Mouse (Mus musculus) retina, postnatal 1 day (tissue): ENCODE measurements around the gene Eps8l2.

Experiments
- DNase-seq: peaks from one replicate; pipeline ENCODE4 v3.0.0-alpha.2; 2012

The Eps8l2 gene

DNA sequence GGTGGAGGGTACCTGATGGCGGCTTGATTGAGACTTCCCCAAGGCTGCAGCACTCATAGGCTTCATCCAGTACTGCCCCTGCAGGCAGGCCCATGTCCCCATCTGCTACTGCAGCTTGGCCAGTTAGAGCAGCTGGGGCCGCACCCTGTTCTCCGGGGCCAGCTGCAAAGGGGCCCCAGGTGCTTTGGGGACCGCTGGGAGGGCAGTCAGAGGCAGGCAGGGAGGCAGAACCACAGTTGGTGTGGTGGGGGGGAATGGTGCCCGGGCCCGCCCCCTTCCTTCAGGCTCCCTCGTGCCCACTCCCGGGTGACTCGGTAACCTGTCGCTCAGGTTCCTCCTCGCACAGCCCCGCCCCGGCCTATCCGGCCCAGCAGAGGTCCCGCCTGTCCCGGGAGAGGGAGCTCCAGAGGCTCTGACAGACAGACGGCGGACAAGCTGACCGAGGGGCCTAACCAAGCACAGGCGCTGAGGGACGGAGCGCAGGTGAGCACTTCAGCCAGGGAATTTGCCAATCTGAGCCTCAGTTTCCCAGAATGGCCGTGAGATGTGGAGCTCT is at the start of gene Eps8l2:
Gene Eps8l2, plus strand, starts transcription at position 305 of the 556 bp plus-strand sequence.
- DNase-seq, result peak; percentile 27

DNA sequence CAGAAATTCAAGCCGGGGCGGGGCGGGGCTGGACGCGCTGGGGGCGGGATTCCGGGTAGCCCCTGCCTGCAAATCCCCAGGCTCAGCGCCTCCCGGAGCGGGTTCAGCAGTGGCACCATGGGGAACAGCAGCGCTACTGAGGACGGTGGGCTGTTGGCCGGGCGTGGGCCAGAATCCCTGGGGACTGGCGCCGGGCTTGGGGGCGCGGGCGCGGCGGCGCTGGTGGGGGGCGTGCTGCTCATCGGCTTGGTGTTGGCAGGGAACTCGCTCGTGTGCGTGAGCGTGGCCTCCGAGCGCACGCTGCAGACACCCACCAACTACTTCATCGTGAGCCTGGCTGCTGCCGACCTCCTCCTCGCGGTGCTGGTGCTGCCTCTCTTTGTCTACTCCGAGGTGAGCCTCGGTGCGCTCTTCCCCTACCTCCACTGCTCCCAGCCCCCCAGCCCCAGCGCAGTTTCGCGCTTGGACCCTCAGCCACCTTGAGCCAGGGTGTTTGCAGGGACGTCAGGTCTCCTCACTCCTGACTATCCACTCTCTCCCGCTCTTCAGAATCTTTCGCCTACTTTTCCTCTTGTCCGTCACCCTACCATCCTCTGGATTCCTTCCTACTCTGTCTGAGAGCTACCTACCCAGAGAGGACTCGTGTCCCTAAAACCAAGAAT is 46.6 kb upstream of the Eps8l2 start, which contains the start of gene Drd4:
Gene Drd4, plus strand, starts transcription at position 86 of the 662 bp plus-strand sequence.
- DNase-seq, result peak; percentile 73

DNA sequence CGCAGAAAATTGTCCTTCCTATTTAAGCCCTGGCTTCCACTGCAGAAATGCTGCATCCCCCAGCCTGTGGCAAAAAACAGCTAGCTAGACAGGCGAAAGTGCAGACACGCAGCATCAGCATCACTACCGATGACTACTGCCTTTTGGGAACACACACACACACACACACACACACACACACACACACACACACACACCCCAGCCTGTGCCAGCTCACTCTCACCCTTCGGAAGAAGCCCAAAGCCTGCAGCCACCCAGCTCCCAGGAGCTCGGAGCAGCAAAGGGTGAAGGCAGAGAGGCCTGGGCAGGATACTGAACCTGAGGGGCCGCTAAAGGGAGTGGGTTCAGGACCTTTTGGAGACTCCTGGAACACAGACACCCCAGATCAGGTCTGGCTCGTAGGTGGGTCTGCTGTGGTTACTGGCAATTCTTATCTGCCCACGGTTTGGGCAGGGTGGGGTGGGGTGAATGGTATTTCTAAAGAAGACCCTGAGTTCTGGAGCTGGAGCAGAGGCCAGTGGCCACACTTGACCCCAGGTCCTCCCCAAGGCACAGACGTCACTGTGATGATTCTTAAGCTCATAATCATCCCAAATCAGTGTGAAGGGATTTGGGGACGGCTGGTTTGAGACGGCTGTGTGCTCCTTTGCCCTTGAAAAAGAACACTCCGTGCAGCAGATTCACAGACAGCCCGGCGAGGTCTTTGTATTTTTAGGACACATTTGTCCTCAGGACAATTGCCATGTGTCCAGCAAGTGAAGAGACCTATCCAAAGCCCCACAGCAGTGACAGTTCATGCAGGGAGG is 45.9 kb upstream of the Eps8l2 start:
- DNase-seq, result peak; percentile 18

- DNase-seq, result peak; percentile 67
Measured at GRCm38 (mm10) chr7:141293852-141294471, 44.7 kb upstream of the Eps8l2 start.

DNA sequence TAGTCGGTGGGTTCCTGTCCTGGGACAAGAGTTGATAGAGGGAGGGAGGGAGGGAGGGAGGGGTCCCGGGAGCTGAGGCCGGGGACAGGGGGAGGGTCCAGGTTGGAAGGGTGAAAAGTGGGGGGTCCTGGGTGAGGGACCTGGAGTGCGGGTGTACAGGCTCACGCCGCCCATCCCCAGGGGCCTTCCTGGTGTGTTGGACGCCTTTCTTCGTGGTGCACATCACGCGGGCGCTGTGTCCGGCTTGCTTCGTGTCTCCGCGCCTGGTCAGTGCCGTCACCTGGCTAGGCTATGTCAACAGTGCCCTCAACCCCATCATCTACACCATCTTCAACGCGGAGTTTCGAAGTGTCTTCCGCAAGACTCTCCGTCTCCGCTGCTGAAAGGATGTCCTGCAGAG is 44.2 kb upstream of the Eps8l2 start:
- DNase-seq, result no peak

- DNase-seq, result no peak
Measured at GRCm38 (mm10) chr7:141297926-141298650, 40.6 kb upstream of the Eps8l2 start.

DNA sequence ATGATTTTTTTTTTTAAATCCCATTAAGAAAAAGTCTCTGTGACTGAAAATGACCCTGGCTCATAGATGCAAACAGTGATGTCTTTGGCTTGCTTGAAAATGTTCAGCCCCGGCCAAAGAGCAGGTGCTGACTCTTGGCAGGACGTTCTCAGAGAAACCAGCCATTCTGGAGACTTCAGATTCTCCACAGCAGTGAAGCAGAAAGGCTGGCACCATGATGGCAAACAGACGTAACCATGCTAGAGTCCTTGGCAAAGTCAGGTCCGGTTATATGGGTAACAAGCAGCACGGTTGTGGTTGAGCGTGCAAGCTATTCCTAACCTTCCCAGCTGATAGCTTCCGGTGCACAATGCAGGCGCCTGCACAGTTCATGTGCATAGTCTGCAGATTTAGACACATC is 39.5 kb upstream of the Eps8l2 start:
- no peak for DNase-seq

GRCm38 (mm10) chr7:141301386-141301785 is 37.3 kb upstream of the Eps8l2 start:
- no peak for DNase-seq

GRCm38 (mm10) chr7:141302702-141303268 is 35.9 kb upstream of the Eps8l2 start:
- DNase-seq, result no peak

DNA sequence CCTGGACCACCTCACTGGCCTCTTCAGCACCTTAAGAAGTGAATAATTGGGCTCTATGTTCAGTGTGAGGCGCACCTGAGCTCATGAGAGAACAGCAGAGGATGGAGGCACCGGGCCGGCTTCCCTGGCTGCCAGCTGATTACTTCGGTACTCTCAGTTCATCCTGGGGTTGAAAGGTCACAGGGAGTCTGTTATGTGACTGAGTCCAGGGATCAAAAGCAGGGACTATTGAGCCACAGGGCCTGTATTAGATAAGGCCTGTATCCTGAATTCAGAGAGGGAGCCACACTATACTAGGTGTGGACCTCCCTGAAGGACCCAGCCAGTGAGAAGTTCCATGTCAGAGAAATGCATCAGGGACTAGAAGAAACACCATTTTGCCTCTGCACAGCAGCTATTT is 34.1 kb upstream of the Eps8l2 start:
- no peak for DNase-seq

DNA sequence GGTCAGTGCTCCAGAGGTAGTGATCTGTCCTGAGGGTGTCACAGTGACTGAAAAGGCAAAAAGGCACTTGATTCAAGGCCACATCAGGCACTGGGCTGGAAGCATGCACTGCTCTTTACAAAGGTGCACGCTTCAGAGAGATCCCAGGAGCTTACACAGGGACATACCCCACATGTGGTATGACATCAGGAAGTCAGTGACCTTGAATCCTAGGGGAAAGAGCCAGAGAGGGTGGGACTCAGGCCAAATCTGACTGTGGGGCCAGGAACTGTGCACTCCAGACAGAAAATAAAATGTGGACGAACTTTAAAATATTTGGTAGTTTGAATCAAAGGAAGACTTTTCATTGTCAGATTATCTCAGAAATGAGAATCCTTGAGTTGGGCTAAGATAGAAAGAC is 24.3 kb upstream of the Eps8l2 start:
- no peak for DNase-seq

- DNase-seq, result no peak
Measured at GRCm38 (mm10) chr7:141315076-141315475, 23.6 kb upstream of the Eps8l2 start.

DNA sequence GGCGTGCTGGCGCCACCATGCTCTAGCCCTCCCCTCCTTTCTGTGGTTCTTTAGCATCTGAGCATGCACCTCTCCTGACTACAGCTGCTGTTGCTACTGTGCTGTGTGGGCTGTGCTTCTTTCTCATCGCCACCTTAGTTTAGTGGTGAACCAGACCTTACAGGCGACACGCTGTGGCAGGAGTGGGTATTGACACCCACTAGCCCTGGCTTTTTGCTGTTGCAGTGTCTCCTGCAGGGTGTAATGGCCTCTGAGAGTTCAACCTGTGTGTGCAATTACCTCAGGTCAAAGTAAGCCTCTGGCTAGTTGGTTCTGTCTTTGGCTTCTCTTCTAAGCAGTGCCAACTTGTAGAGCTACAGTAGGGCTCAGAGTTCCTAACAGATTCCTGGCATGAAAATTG is 22.7 kb upstream of the Eps8l2 start:
- peak; percentile 26 for DNase-seq

DNA sequence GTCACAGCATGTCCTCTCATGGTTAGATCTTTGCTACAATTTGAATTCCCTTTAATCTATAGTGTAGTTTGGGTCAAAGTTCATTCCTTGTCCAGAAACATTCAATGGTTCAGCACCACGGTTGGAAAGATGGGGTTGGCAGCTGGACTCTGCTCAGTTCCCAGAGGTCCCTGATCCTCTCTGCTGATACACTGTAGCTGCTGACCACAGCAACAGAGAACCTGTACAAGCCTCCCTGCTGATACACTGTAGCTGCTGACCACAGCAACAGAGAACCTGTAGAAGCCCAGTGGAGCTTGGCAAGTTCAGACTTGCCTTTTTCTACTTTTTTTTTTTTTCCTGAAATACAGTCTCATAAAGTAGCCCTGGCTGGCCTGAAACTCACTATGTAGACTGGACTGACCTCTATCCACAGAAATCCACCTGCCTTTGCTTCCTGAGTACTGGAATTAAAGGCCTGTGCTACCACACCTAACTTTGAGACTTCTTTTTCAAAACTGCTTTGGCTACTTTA is 21.0 kb upstream of the Eps8l2 start:
- DNase-seq, result no peak

DNA sequence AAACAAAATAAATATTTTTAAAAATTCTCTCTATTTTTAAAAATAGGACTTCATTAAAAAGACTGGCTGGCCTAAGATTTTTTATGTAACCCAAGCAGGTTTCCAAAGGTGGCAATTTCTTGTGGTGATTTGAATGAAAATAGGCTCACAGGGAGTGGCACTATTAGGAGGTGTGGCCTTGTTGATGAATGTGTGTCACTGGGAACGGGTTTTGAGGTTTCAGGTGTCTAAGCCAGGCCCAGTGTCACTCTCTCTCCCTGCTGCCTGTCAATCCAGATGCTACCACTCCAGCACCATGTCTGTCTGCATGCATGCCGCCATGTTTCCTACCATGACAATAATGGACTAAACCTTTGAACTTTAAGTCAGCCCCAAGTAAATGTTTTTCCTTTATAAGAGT is 19.2 kb upstream of the Eps8l2 start:
- DNase-seq, result no peak

GRCm38 (mm10) chr7:141324686-141325085 is 14.0 kb upstream of the Eps8l2 start:
- no peak for DNase-seq

GRCm38 (mm10) chr7:141326546-141327446 is 11.9 kb upstream of the Eps8l2 start:
- DNase-seq, result no peak

DNA sequence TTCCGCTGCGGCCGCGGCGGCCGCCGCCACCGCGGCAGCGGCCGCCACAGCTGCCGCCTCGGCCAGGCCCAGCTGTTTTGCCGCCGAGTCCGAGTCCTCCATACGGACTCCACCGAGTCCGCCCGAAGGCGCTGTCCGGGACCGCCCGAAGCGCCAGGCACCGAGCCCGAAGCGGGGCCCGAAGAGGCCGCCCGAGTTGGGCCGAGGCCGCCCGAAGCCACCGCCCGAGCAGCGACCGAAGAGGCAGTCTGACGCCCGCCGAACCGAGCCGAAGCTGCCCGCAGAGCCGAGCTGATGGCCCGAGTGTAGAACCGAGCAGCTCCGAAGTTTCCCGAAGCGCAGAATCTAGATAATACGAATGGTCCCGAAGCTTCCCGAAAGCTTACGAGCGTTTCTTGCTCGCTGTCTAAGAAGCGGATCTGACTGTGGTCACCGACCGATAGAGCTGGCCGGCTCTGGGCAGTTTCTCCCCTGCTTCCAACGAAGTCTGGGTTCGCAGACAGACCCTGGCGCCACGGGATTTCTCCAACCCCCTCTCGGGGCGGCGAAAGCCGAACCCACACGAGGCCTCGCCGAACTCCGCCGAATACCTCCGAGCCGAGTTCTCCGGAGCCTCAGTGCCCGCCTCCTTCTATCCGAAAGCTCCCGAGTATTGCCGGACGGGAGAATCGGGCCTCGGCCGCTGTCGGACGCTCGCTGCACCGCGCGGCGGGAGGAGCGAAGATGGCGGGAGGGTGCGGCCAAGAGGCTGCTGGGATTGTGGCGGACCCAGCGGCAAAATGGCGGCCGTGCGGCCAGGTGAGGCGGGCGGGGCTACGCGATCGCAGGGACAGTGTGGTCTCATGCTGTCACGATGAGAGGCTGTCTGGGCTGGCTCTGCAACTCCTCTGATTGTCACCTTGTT is 11.0 kb upstream of the Eps8l2 start, which contains the start of the genes Deaf1 and Tmem80:
Gene Deaf1, minus strand, starts transcription at position 222 of the 904 bp plus-strand sequence.
Gene Tmem80, plus strand, starts transcription at position 271 of the 904 bp plus-strand sequence.
- DNase-seq, result peak; percentile 99

DNA sequence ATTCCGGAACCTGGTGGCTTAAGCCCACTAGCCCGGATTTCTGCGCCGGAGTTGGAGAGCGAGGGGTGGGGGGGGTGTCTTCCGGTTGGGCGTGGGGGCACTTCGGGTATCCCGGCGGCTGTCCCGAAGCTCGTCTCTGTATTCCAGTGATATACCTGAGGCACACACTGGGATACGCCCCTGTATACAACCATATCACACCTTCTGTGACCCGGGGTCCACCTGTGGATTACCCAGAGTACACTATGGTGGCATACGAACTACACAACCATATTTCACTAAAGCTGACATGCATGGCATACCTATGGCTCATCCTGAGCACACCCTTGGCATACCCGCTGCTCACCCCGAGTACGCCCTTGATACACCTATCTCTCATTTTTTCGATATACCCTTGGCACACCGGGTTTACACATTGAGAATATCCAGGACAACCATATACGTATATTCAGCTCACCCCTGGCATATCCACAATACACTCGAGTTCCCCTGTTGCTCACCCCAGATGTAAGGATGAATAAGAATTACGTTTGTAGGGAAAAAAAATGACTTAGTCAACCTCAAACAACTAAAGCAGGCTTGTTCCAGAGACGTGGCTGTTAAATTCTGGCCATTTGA is 10.2 kb upstream of the Eps8l2 start:
- no peak for DNase-seq
